Mouse (Mus musculus) heart, embryonic 12.5 days (tissue): ENCODE data around the gene Nphs2. TPM values are rescaled to one million over a fixed set of nuclear protein-coding genes. Genes with fewer than 3 reads are reported as not detected.
"Not testable (repeated sequence)": the region's sequence is repeated elsewhere in the genome, so short reads cannot be mapped to it uniquely, and the experiment has no call there.

Experiments used
- ATAC-seq: fragments of 200-750 bp; cut with Nextera tagmentation; 2 replicates; pipeline ENCODE4 v1.8.0; 2017; ENCODE audit warnings: moderate TSS enrichment, moderate library complexity; ENCODE audit not compliant: insufficient number of reproducible peaks, low FRiP score
- H3K27ac ChIP-seq: fragments of 300-500 bp; sonication (generic); 2 replicates; pipeline ENCODE4 v1.5.1; 2016; ENCODE audit warnings: mild to moderate bottlenecking, moderate library complexity; ENCODE audit not compliant: poor library complexity, severe bottlenecking
- H3K27me3 ChIP-seq: fragments of 300-500 bp; sonication (generic); replicated peaks from 2 replicates; pipeline ENCODE4 v1.6.1; 2016; ENCODE audit warnings: mild to moderate bottlenecking, moderate library complexity
- H3K36me3 ChIP-seq: fragments of 300-500 bp; sonication (generic); 2 replicates; pipeline ENCODE4 v1.6.1; 2016; ENCODE audit warnings: mild to moderate bottlenecking, moderate library complexity
- H3K4me1 ChIP-seq: fragments of 300-500 bp; sonication (generic); replicated peaks from 2 replicates; pipeline ENCODE4 v1.6.1; 2016; ENCODE audit warnings: mild to moderate bottlenecking
- H3K4me2 ChIP-seq: fragments of 300-500 bp; sonication (generic); 2 replicates; pipeline ENCODE4 v1.6.1; 2016; ENCODE audit warnings: mild to moderate bottlenecking, moderate library complexity
- H3K4me3 ChIP-seq: fragments of 300-500 bp; sonication (generic); 2 replicates; pipeline ENCODE4 v1.5.1; 2016; ENCODE audit warnings: mild to moderate bottlenecking
- H3K9ac ChIP-seq: fragments of 300-500 bp; sonication (generic); 2 replicates; pipeline ENCODE4 v1.6.1; 2016; ENCODE audit warnings: mild to moderate bottlenecking, moderate library complexity
- H3K9me3 ChIP-seq: fragments of 300-500 bp; sonication (generic); replicated peaks from 2 replicates; pipeline ENCODE4 v1.6.1; 2016; ENCODE audit warnings: mild to moderate bottlenecking, moderate library complexity
- WGBS: fragments of 180-500 bp; shearing (Covaris S2); methylation state at CpG from one replicate; pipeline ENCODE4 v1.1.7; 2016; 5-methylcytosine and 5-hydroxymethylcytosine counted together
- polyA plus RNA-seq: library from polyadenylated mRNA; unstranded; fragments of >200 nt; fragmentation: Nextera tagmentation; extraction: Ambion mirVana; gene quantifications from 2 replicates; pipeline ENCODE4 v1.2.1, GENCODE M21; 2016

The Nphs2 gene
- polyA plus RNA-seq = not detected in 2 replicates

DNA sequence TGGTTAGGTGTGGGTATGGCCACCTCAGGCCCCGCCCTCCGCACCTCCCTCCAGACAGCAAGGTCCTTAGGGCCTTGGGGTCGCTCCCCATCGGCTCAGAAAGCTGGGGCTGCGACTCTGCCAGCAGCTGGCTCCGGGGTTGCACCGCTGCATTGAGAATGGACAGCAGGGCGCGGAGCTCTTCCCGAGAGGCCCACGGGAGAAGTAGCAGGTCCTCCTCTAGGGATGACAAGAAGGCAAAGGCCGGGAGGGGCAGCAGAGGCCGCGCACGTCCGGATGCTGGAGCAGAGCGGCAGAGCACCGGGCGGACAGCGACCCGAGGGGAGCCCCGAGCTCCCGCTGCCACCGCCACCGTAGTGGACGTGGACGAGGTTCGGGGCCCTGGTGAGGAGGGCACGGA, at the start of gene Nphs2:
Gene Nphs2 (plus strand): TSS at position 98 of the 400 bp plus-strand sequence.
- Histone ChIP-seq H3K36me3 (no peaks in the 10 kb centered on the region), H3K4me3 (peak within 1 kb of the TSS; percentile 37), H3K27me3 (peaks cover 68% of the 10 kb centered on the region), H3K27ac (no peak within 1 kb of the TSS), H3K9me3 (no peaks in the 10 kb centered on the region), H3K9ac (peak within 1 kb of the TSS; percentile 32; the same call in 1 of the 2 replicates), H3K4me1 (no peaks in the 10 kb centered on the region), H3K4me2 (peak within 1 kb of the TSS; percentile 69)
- 3% methylated on average over 29 of the region's 29 CpGs for WGBS
- no peak for ATAC-seq

DNA sequence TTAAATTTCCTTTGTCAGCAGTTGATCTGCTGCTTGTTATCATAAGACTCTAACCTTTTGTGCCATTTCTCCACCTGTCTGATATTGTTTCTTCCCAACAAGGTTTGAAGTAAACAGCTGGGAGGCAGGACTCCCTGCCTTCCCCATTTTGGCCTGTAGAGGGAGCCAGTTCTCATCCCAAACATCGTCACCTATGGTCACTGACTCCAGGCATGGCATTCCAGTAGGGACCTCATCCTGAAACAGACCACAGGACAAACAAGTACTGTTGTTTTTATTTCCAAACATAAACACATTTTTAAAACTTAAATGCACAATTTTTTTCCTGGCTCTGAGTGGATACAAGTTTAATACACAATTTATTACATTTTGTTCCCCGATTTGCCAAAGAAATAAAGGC, 47.2 kb upstream of the Nphs2 start:
- Histone ChIP-seq H3K4me1 (no peaks in the 10 kb centered on the region), H3K4me3 (no peak overlapping the region), H3K4me2 (no peak overlapping the region), H3K27me3 (peaks cover 6% of the 10 kb centered on the region; the same call in 1 of the 2 replicates), H3K9me3 (no peaks in the 10 kb centered on the region), H3K36me3 (no peaks in the 10 kb centered on the region), H3K27ac (no peak overlapping the region), H3K9ac (no peak overlapping the region)
- WGBS = 55% methylated on average over 2 of the region's 2 CpGs
- no peak for ATAC-seq

DNA sequence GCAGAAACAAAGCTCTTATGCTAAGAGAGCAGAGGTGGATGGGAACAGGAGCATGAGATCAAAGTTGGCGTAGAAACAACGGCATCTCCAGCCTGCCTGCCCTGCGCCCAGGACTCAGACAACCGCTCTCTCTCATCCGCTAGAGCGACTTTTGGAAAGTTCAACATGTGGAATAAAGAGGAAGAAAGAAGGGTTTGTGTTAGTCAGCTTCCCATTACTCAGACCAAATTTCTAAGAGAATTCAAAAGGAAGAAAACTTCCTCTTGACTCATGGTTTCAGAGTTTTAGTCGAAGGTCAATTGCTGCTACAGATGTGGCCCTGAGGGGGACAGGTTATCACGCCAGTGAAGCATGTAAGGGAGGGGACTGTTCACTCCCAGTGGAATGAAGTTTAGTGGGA, 46.6 kb upstream of the Nphs2 start:
- ATAC-seq = no peak
- Histone ChIP-seq H3K27me3 (peaks cover 6% of the 10 kb centered on the region; the same call in 1 of the 2 replicates), H3K4me1 (no peaks in the 10 kb centered on the region), H3K4me2 (no peak overlapping the region), H3K36me3 (no peaks in the 10 kb centered on the region), H3K27ac (no peak overlapping the region), H3K9me3 (no peaks in the 10 kb centered on the region), H3K4me3 (no peak overlapping the region), H3K9ac (no peak overlapping the region)
- 85% methylated on average over 8 of the region's 8 CpGs for WGBS

DNA sequence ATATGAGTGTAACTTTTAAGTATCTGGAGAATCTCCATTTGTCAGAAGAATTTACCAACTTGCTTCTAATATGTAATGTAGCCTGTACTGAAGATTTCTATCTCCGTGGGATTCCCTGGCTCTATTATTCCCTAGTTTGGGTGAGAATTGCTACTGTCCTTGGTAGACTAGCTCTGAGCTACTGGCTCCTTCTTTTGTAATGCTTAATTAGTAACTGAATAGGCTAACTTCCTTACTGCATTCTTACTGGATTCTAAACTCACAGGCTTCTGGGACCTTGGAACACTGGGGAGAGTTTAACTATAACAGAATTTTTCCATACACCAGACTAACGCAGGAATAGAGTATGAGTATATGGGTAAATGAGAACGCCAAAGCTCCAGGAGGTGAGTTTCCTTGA, 42.0 kb upstream of the Nphs2 start:
- ATAC-seq, H3K27ac ChIP-seq, H3K36me3 ChIP-seq, H3K4me1 ChIP-seq, H3K4me3 ChIP-seq, H3K4me2 ChIP-seq, H3K9me3 ChIP-seq, H3K9ac ChIP-seq, H3K27me3 ChIP-seq: not testable (repeated sequence)
- 40% methylated on average over 3 of the region's 3 CpGs for WGBS

DNA sequence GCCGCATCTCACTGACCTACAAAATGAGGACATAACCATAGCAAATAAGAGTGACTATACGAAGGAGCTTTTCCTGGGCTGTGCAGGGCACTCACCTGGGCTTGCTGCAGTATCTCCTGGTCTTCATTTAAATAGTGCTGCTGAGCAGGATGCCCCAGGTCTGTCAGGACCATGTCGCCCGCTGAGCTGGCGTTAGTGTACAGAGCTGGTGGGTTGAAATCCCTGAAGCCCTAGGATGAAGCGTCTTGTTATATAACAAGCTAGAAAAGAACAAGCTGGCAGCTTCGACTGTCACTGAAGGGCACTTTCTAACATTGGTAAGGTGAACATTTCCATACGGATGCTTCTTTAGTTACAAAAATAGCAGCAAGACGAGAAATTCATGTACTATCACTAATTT, 40.1 kb upstream of the Nphs2 start:
- Histone ChIP-seq H3K27me3 (0 out of 2 replicates have a peak, but pooled peaks cover 3% of the 10 kb centered on the region), H3K4me1 (no peaks in the 10 kb centered on the region), H3K27ac (no peak overlapping the region), H3K9ac (no peak overlapping the region), H3K36me3 (no peaks in the 10 kb centered on the region), H3K4me2 (no peak overlapping the region), H3K4me3 (no peak overlapping the region), H3K9me3 (no peaks in the 10 kb centered on the region)
- WGBS = 69% methylated on average over 9 of the region's 9 CpGs
- ATAC-seq = no peak

DNA sequence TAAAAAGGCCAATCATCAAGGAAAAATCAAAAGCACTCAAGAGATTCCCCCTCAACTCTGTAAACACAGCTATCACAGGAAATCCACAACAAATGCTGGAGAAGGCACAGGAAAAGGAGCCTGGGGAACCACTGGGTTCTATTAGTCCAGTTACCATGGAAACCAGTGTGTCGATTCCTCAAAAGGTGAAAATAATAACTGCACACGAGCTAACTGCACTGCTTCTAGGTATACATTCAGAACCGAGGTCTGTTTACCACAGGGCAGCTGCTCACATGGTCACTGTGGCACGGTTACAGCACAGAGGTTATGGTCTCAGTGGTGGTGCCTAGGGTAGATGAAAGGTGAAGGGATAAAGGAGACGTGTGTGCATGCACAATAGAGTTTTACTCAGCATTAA, 38.9 kb upstream of the Nphs2 start:
- WGBS = 57% methylated on average over 5 of the region's 5 CpGs
- Histone ChIP-seq H3K4me3 (no peak overlapping the region), H3K9me3 (no peaks in the 10 kb centered on the region), H3K4me2 (no peak overlapping the region), H3K9ac (no peak overlapping the region), H3K27me3 (0 out of 2 replicates have a peak, but pooled peaks cover 3% of the 10 kb centered on the region), H3K36me3 (no peaks in the 10 kb centered on the region), H3K4me1 (0 out of 2 replicates have a peak, but pooled peaks cover under 1% of the 10 kb centered on the region), H3K27ac (no peak overlapping the region)
- no peak for ATAC-seq

DNA sequence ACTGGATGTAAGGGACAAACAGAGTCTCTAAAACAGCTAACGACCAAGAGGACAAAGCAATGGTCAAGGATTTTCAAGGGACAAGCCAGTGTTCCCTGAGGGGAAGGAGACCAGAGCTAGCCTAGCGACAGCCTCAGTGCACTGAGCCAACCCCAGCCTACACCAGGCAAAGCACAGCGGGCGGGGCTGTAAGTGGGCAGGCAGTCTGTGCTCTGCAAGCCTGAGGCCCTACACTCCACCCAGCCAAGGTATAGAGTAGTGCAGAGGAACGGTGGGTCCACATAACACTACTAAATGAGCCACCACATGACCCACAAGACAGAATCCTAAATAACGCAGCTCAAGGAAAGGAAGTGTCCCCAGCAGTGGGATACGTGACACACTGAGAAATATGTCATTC, 36.9 kb upstream of the Nphs2 start:
- Histone ChIP-seq H3K4me3 (no peak overlapping the region), H3K27ac (no peak overlapping the region), H3K4me1 (0 out of 2 replicates have a peak, but pooled peaks cover 3% of the 10 kb centered on the region), H3K9me3 (no peaks in the 10 kb centered on the region), H3K9ac (no peak overlapping the region), H3K27me3 (no peaks in the 10 kb centered on the region), H3K4me2 (no peak overlapping the region), H3K36me3 (no peaks in the 10 kb centered on the region)
- no peak for ATAC-seq
- WGBS = 57% methylated on average over 7 of the region's 7 CpGs

DNA sequence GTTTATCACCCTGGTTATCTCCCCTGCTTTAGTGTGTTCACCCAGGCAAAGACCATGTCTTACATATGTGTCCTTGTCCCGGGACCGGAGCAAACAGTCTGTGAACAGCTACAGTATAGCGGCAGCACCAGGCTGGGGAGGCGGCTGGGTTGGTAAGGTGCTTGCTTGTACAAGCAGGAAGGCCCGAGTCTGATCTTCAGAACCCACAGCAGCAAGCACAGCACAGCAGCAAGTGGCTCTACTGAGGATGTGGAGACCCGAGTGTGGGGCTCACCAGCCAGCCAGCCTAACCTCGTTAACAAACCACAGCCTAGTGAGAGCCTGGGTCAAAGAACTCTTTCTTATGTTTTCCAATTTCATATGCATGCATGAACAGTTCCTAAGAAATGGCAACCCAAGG, 30.4 kb upstream of the Nphs2 start:
- Histone ChIP-seq H3K36me3 (no peaks in the 10 kb centered on the region), H3K9me3 (no peaks in the 10 kb centered on the region), H3K9ac (no peak overlapping the region), H3K4me2 (no peak overlapping the region), H3K27me3 (no peaks in the 10 kb centered on the region), H3K4me3 (no peak overlapping the region), H3K27ac (no peak overlapping the region), H3K4me1 (peaks cover 11% of the 10 kb centered on the region)
- no peak for ATAC-seq
- WGBS = 77% methylated on average over 7 of the region's 7 CpGs

DNA sequence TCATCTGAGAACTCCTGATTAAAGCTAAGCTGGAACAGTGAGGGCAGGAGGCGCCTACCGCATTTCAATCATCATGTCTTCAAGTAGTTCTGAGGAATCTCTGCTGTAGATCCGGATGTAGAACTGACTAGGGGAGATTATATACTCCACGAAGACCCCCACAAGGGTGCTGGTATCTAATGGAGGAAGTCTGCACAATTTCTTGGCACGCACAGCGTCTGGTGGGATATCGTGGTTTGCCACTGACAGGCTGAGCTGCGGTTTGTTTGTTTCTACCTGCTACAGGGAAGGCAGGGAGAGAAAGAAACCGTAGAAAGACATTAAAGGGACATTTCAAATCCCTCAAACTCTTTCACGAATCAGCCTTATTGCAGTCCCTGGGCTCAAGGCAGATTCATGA, 26.3 kb upstream of the Nphs2 start:
- no peaks in the 10 kb centered on the region for H3K9me3 ChIP-seq
- H3K36me3 ChIP-seq = no peaks in the 10 kb centered on the region
- no peak for ATAC-seq
- no peak overlapping the region for H3K9ac ChIP-seq
- 29% methylated on average over 10 of the region's 10 CpGs for WGBS
- H3K4me3 ChIP-seq = no peak overlapping the region
- H3K4me2 ChIP-seq = peak overlapping the region; percentile 22; the same call in 1 of the 2 replicates
- no peaks in the 10 kb centered on the region for H3K27me3 ChIP-seq
- no peak overlapping the region for H3K27ac ChIP-seq
- H3K4me1 ChIP-seq = peaks cover 7% of the 10 kb centered on the region

DNA sequence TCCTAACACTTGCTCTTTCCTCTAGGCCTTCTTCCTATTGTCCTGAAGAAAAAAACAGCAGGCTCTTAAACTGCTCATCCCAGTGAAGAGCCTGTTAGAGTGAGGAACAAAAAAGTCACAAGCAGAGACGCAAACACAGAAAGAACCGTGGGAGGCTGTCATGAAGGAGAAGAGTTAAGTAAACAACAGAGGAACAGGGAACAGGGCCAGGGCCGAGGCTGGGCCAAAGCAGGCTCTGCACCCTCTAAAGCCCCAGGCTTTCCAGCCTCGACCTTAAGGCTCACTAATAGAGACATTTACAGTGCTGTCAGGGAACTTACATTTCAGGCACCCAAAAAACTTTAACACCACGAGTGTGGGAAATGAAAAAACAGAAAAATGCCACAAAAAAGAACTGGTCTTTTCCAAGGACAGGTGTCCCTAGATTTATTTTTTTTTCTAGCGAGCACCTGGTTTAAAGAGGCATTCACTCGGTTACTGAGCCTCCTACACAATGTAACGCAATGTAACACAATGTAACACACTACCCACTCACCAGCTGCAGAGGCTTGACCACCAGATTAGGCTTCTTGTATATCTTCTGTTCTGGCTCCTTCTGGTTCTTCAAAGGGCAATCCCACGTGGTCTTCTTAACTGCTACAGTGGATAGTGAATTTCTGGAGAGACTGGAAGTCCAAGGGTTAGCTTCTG, 25.5 kb upstream of the Nphs2 start:
- Histone ChIP-seq H3K4me2 (no peak overlapping the region), H3K4me3 (no peak overlapping the region), H3K4me1 (peaks cover 7% of the 10 kb centered on the region), H3K9ac (no peak overlapping the region), H3K9me3 (no peaks in the 10 kb centered on the region), H3K27ac (no peak overlapping the region), H3K36me3 (no peaks in the 10 kb centered on the region), H3K27me3 (no peaks in the 10 kb centered on the region)
- ATAC-seq = no peak
- 48% methylated on average over 9 of the region's 9 CpGs for WGBS

DNA sequence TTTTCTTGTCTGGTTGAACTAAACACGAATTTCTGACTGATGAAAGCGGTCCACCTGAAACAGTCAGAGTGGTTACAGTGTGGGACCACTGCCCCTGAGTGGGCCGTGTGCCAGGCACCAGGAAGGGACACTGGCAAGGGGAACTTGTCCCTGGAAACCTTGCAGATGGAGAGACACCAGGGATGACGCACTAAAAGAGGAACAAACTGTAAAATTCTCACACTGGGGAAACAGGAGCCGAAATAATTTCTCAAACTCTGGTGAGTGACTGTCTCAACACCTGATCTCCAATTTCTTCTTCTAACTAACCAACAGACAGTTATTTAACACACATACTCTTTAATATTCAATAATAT, 25.0 kb upstream of the Nphs2 start:
- no peak overlapping the region for H3K9ac ChIP-seq
- peaks cover 7% of the 10 kb centered on the region for H3K4me1 ChIP-seq
- no peak overlapping the region for H3K4me2 ChIP-seq
- 82% methylated on average over 5 of the region's 5 CpGs for WGBS
- H3K9me3 ChIP-seq = no peaks in the 10 kb centered on the region
- no peak overlapping the region for H3K27ac ChIP-seq
- no peaks in the 10 kb centered on the region for H3K27me3 ChIP-seq
- no peaks in the 10 kb centered on the region for H3K36me3 ChIP-seq
- ATAC-seq = no peak
- no peak overlapping the region for H3K4me3 ChIP-seq
